Mouse (Mus musculus) layer of hippocampus, adult 18-20 months (tissue): ENCODE data around the gene Klf12. TPM values are rescaled to one million over a fixed set of nuclear protein-coding genes. Genes with fewer than 3 reads are reported as not detected.
A peak's percentile ranks its signal among the peaks of the same experiment; 100 is the strongest.

Experiments
- DNase-seq, 2 experiments: peaks; one replicate each; pipeline ENCODE4 v3.0.0; 2022; ENCODE audit warnings: low spot score in 2 of 2
- total RNA-seq, 2 experiments: library from RNA; stranded (reverse); gene quantifications; 2 replicates each; pipeline ENCODE4 v1.2.3; 2021

Klf12 gene
- total RNA-seq, 2 experiments from 2014 or later: 39.8 to 40.3 TPM

DNA sequence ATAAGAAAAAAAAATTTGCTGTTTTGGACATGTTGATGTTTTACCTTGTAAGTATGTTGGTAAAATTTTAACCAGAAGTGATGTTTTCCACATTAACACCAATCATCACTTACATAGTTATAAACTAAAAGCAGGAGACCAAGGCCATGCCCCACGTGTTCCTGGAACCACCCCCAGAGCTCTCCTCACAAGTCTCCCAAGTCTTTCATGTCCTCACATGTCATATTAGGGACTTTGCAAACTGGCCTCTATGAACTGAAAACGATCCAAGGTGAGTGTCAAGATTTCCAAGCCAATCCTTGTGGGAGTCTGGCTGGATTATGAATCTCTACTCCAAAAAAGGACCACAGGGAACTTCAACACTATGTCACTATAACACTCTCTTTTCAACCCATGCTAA is 231.6 kb downstream of the Klf12 start:
- DNase-seq: no peak

DNA sequence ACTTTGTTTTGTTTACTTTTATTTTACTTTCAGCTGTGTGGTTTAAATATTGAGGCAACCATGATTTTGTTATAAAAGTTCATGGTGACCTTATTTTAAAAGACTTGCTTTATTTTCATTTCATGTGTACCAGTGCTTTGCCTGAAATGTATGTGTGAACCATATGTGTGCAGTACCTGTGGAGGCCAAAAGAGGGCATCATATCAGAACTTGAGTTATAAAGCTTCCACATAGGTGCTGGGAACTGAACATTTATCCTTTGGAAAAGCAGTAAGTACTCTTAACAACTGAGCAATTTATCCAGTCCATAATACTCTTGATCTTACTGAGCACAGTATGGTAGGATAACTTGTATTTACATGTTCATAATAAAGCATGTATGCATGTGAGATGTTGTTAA is 239.0 kb downstream of the Klf12 start:
- DNase-seq: no peak

DNA sequence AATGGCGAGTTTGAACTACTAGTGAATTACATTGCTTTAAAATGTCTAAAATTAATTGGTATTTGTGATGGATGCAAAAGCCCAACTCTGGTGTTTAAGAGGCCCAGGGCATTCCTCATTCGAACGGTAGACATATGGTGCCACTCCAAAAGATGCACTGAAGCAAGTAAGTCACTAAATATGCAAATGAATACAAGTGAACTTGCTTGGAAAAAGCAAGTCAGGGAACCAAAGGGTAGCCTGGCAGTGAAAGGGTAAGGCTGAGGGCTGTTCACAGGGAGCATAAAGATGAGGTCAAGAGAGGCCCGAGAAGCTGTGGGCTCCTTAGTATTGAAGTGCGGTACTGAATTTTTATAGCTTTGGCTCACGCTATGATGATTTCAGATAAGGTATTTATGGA is 242.7 kb downstream of the Klf12 start:
- no peak for DNase-seq

DNA sequence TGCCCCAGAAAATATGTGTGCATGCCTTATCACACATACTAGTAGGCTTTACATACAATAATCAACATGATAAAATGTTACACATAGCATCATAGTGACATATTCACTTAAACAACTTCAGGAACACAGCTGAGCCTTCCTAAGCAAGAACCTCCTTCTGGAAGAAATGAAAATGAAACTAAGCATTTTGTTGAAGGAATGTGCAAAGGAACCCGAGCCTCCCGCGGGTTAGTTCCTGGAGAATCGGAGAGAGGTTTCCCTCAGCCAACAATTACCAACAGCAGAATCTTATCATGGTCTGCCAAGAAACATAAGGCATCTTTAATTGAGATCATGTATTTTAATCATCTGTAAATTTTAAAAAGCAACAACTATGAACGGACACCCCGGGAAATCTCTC is 257.8 kb downstream of the Klf12 start:
- DNase-seq: peak in 1 of 2 experiments; percentile 9

DNA sequence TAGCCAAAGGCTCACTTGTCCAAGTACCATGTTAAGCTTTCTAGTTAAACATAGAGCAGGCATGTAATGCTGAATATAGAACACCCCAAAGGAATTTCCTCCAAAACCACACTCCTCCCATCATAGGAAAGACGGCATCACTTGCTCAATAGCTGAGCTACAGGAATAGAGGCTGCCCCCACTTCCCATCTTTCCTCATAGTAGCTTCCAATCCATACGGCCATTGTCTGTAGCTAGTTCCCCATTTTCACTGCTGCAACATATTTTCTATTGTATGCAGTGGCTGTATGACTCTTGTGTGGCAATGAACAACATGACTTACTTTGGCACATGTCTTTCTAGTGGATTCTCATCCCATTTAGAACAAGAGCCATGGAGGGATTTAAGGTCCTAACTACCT is 267.3 kb downstream of the Klf12 start:
- no peak for DNase-seq

DNA sequence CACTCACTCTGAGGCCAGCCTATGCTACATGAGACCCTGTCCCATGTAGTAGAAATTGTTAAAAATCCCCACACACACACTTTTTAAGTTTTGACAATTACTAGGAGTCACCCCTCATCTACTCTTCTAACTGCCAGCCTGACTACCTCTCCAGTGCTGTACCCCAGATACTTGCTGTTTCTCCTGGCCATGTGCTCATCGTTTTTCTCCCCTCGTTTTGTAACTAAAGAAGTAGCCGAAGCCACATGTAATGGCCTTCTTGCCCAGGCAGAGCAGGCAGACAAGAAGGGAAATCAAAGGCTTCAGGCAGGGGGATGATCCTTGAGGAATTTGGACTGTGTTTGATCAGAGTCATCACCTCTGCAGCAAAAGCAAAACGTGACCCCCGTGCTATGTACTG is 274.0 kb downstream of the Klf12 start:
- DNase-seq: no peak

DNA sequence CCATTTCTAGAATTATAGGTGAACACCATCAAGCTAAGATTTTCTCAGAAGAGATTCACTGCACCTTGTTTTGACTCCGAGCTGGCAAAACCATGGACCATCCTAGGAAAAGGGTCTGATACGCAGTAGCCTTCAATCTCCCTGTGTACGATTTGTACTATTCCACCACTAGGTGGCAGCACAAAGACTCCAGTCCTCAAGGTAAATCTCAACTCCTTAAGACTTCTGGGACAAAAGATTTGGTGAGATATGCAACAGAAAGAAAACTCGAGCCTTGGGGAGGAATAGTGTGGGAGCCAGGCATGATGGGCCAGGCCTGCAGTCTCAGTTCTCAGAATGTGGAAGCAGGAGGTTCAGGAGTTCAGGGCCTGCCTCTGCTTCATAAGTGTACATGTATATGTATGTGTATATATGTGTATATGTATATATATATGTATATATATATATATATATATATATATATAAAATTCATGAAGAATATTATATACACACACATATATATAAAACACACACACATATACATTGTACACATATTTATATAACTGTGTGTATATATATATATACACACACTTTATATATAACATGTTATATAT is 274.6 kb downstream of the Klf12 start:
- peak in 1 of 2 experiments; percentile 55 for DNase-seq

DNA sequence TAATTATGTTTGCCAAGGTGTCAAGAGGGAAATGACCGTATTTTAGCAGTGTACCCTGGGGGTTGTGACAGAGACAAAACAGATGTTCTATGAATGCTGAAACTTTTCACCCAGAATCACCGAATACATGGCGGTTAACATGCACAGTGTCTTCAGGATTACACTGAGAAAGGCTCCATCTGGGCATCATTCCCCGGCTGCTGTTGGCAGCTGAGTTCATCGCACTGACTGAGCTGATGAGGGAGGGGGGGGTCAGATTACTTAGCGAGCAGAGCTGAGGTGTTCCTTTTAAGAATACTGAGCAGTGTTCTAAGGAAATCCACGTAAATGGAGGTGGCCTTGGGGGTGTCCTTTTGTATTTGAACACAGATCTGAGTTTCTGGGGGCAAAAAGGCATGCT is 301.0 kb downstream of the Klf12 start:
- DNase-seq: no peak

DNA sequence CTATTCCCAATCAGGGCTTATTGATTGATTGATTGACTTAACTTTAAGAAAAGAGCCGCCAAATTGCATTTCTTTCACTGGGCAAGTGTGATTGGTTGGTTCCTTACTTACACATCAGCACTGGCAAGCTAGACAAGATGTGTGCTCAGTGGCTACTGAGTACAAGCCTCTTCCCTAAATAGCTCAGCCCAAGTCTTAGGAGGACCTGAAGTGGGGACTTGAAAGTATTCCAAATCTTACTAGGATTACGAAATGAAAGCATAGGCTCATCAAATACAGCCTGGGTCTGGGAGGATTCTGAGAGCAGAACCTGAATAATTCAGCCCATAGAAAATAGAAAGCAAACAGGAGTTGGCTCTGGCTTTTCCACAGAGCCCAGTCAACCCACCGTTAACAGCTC is 303.3 kb downstream of the Klf12 start:
- no peak for DNase-seq

DNA sequence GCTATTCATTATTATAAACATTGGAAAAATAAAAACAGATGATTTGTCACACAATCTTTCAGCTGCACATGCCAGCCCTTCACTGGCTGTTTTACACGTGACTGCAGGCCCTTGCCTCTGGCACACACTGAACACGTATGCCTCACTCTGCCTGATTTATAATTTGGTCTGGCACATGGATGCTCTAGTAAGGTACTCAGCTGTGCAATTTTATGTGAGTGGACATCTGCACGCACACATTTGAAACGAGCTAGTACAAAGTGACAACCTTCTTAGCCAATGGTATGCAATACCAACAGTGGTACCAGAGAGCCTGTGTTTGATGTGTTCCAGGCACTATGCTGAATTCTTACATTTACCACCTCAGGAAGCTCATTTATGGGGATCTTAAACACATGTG is 316.6 kb downstream of the Klf12 start:
- no peak for DNase-seq

DNA sequence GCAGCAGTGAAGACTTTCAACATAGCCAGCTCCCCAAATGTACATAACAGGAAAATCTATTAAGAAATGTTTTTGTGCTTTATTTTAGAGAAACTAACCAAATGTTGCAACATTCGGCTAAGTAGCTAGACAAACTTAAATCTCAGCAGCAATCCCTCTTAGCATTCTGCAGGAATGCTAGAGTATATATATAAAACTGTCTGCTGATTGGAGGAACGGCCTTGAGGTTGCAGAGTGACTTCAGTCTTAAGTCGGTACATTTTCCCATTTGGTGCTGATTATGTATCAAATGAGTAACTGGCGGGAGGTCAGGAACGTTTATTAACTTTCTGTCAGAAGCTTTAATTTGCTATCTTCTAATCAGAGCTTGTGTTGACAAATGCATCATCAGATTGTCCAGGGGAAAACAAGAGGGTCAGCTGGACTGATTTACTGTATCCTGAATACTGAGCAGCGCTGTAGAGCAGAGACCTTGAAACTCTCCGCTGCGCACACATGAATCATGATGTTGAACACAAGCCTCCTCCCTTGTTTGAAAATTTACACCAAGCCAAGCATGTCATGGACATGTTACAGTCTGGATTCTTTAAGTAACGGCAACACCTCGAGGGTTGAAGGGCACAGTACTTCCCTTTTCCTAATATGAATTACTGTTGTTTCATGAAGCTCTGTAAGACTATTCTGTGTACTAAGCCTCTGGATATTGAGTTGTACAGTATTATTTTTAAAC is 323.8 kb downstream of the Klf12 start:
- no peak for DNase-seq

DNA sequence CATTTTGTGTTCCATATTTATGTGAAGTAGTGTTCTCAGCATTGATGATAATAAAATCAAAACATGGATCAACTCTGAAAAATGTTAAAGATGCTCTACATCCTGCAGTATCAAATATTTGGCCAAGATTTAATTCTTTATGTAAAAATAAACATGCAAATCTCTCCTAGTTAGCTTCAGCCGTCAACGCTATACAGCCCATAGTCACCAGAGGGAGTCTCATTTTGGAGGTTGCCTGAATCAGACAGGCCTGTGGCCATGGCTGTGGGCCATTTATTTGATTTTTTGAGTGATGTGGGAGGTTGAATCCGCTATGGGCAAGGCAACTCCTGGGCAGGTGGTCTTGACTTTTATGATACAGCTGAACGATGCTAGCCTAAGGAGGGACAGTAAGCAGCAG is 329.3 kb downstream of the Klf12 start:
- no peak for DNase-seq

DNA sequence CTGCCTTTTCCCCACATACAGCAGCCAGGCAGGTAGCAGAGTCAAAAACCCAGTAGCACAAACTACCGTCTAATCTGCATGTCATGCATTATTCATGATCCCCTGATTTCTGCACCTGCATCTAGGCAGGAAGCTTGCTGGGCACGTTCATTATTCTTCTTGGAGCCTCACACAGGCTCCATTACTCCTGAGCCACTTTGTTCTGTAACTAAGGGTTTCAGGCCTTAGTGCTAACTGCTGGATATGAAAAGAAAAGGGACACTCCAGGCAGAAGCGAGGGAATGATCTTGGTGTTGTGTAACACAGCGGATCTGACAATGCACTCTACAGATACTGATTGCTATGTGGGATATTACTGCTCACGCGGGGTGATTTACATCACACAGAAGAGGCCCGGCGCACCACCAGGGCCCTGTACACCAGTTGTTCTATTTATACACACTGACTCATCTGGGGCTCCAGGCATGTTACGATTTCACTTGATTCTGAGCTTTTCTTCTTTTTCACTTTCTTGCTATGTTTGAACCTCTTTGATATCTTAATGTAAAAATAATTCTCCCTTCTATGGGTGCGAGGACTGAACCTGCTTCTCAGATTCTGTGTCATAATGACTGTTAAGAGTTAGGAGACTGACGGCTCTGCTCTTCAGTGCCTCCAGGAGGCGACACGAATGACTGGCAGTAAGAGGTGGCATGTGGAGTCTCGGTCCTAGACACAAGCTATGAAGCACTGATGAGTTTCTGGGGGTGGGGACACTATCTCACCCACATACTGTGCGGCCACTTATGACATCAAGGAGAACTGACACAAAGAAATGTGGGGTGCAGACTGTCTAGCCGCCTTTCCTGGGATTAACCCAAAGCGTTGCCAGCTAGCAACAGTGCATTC is 340.0 kb downstream of the Klf12 start:
- DNase-seq: peak in 1 of 2 experiments; percentile 31

DNA sequence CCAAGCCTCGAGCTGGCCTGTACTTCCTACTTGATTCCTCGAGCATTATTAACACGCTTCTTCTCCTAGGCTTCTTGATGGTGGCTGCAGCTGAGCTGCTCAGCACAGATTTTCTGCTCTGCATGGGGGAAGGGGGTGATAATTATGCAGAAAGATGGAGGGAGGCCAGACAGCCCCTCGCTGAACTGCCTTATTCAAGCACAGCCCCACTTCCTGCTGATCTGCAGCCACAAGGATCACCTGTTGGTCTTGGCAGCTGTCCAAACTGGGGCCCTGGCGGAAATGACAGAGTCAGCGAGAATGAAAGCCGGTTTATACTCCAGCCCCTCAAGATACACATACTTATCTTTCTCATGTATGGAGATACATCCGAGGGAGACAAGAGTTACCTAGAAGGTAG is 341.3 kb downstream of the Klf12 start:
- peak in 1 of 2 experiments; percentile 22 for DNase-seq

DNA sequence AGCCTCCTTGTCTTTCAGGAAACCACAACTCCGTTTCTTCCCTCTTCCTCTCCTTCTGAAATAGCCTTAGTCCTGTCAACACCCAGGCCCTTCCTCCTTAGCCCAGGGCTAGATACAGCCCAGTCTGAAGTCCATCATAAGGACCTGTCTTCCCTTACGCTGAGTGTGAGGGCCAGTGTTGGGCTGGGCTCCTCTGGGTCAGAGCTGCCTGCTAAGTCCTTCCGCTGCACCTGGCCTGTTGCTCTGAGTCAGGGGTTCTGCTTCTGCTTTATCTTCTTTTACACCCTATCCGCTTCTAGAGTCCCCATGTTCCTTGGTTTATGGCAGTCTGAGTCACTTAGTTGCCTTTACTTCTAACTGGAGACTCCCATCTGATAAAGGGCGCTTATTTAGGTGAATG is 351.0 kb downstream of the Klf12 start:
- no peak for DNase-seq

DNA sequence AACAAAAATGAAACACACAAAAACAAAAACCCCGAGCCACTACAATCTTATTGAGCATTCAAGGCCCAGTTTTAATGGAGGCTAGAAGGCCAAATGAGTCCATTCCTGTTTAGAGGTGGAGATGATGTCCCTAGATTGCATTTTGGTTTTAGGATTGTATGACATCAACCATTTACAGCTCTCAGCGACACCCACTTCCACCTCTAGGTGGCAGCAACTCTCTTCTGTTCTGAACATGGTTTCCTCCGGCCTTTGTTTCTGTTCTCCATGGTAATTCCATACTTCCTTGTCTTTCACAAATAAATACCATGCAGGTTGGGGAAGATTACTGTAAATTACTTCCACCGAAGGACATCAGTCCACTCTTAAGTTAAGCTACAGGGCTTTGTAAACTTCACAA is 352.6 kb downstream of the Klf12 start:
- peak; percentile 51 to 91 for DNase-seq

DNA sequence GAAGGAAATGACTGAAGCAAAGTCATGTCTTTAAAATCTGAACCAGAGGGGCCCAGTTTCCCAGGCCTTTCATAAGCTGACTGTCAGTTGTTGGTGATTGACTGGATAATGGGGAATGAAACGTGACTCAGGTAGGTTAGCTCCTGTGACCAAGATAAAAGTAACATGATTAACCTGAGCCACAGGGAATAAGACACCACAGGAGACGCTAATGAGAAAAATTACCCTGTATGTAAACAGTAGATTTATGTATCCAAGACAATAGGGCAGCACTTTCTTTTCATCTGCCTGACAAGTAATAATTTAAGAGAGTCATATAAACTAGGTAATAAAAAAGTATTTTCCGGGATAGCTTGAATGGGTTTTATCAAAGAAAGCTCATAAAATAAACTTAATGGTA is 372.6 kb downstream of the Klf12 start:
- no peak for DNase-seq

DNA sequence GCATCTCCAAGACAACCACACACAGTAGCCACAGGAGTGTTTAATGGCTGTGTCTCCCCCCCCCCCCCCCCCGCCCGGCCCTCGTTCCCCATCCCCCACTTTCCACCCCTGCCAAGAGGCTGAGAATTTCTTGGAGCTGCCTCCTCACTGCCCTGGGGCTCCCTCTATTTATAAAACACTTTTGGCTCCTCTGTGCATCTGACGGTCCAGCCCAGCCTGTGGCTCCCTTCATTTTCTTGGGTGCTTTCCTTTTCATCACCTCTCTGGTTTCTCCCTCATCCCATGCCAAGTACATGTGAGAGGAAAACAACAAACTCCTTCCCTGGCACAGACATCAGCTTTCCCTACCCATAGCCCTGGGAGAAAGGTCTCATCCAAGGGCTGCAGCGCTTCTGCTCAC is 373.6 kb downstream of the Klf12 start:
- DNase-seq: no peak

DNA sequence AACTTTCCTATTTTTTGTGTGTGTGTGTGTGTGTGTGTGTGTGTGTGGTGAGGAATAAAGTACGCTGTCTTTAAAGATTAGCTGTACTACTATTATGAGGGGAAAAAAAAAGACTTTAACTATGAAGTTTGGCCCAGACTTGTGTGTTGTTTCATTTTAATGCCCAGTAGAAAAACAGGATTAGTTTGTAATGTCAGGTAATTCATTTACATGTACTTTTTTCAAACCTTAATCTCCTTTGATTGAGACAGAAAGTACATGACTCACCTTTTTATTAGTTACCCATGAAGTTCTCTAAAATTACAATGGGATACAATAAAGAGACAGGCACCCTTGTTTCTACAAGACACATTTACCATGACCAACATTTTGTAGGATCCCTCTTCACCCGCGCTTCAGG is 383.6 kb downstream of the Klf12 start:
- no peak for DNase-seq

DNA sequence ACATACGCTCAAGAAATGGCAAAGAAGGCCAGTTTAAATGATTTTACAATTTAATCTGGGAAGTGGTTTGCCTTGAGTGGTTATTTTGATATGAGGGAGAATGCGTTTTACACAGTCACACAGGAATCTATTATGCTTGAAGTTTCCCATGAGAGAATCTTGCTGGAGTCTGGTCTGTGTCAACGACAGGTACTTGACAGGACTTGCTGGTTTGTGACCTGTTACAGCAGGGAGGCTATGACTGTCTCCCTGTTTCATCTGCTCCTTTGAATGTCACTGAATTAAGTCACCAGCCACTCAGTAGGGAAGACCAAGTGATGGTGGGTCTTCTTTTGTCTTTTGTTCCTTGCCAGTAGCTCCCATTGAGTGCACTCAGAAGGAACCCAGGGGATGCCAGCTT is 385.6 kb downstream of the Klf12 start:
- DNase-seq: no peak

DNA sequence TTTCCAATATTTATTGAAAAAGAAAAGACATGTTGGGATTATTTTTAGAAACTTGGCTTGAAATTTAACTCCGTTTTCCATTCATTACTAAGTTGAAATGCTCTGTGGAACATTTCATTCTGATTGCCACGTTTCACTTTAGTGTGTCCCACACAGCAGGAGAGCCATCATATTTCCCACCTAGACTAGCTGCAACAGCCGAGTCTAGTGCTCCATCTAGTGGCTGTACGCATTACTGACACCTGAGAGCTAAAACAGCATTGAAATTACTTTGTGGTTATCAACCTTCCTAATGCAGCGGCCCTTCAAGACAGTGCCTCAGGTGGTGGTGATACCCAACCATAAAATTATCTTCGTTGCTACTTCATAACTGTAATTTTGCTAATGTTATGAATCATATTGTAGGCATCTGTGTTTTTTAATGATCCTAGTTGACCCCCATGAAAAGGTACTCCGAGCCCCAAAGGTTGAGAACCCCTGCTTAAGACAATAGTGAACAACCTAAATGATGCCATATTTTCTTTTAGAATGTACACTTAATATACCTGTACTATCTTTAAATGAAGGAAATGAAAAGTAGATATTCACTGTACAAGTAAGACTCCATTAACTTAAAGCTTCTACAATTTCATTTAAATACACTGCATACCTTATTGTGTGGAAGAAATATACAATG is 389.6 kb downstream of the Klf12 start:
- DNase-seq: peak; percentile 65 to 89

DNA sequence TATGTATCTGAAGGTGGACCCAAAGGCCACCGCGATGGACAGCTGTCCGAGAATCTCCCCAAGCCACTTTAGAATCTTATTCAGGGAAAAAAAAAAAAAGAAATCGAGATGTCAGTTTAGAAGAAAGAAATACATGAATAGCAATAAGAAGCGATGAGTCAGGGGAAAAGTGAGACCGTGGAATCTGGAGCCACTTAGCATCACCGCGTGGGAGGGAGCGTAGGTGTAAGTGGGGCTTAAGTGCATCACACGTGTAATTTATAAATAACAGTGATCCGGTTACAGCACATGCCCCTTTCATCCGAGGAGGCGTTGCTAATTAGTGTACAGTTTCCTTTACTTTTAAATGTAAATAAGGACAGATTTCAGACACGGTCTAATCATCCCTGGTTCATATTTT is 390.4 kb downstream of the Klf12 start:
- DNase-seq: peak in 1 of 2 experiments; percentile 30
